Mouse (Mus musculus) liver, embryonic 14.5 days (tissue): ENCODE measurements around the gene 1700067P10Rik.

ENCODE experiments used
- CTCF ChIP-seq: IDR thresholded peaks from 2 replicates; pipeline ENCODE4 v1.5.1; 2016; ENCODE audit warnings: antibody characterized with exemption, low read depth, control low read depth
- EP300 ChIP-seq: IDR thresholded peaks from 2 replicates; pipeline ENCODE4 v1.6.1; 2016; ENCODE audit warnings: antibody characterized with exemption, low read depth

DNA sequence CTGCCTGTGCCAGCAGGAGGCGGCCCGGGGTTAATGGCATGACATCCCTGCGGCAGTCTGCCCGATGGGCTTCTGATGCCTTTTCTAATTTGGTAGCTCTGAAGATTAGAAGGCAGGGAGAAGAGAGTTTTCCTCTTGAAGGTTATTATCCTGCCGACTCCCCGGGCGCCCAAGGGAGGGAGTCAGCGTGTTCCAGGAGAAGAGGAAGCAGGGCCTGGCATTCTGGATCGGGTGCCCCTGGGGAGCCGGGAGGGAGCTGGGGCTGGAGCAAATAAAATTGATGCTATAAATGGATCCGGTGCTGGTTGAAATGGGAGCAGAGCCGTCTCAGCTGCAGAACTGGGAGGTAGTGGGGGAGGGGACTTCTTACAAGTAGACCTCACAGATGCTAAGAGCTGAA is 31.7 kb upstream of the 1700067P10Rik start:
- no peak for TF ChIP-seq CTCF
- TF ChIP-seq EP300 = no peak
